Mouse (Mus musculus) C2C12 (cell line): ENCODE measurements at regions not wholly inside any gene's neighbourhood (a gene's known extent, or its start where the extent isn't known, plus 50 kb on each side); places are given as distances from the start of the nearest gene placed in this dataset.

ENCODE experiments used
- H3K27me3 ChIP-seq: one replicate; pipeline ENCODE4 v1.6.1; 2011; ENCODE audit not compliant: control insufficient read depth, insufficient read depth, insufficient read length
- H3K36me3 ChIP-seq: one replicate; pipeline ENCODE4 v1.6.1; 2011; ENCODE audit not compliant: control insufficient read depth, insufficient read depth
- H3K4me3 ChIP-seq: one replicate; pipeline ENCODE4 v1.5.1; 2011; ENCODE audit warnings: mild to moderate bottlenecking, control low read depth; ENCODE audit not compliant: poor library complexity, insufficient read depth, severe bottlenecking
- H3K79me2 ChIP-seq: one replicate; pipeline ENCODE4 v1.6.1; 2011; ENCODE audit not compliant: control insufficient read depth, insufficient read depth
- H3K79me3 ChIP-seq: one replicate; pipeline ENCODE4 v1.6.1; 2011; ENCODE audit warnings: low read depth, control low read depth
- H3ac ChIP-seq: one replicate; pipeline ENCODE3; 2011; ENCODE audit warnings: low read depth; ENCODE audit not compliant: control insufficient read depth, insufficient read length
- CEBPB ChIP-seq: IDR thresholded peaks from one replicate; pipeline ENCODE4 v1.6.1; 2011; ENCODE audit warnings: low read depth, mild to moderate bottlenecking, control low read depth, moderate library complexity
- CTCF ChIP-seq: IDR thresholded peaks from one replicate; pipeline ENCODE4 v1.5.1; 2011; ENCODE audit not compliant: control insufficient read depth, insufficient read depth, insufficient read length
- FOSL1 ChIP-seq: IDR thresholded peaks from one replicate; pipeline ENCODE4 v1.8.0; 2011; ENCODE audit warnings: mild to moderate bottlenecking, low read length; ENCODE audit not compliant: poor library complexity, insufficient read depth, severe bottlenecking
- MAX ChIP-seq: IDR thresholded peaks from one replicate; pipeline ENCODE4 v1.6.1; 2011; ENCODE audit warnings: mild to moderate bottlenecking, control low read depth
- MYOD1 ChIP-seq: IDR thresholded peaks from one replicate; pipeline ENCODE4 v1.6.1; 2011; ENCODE audit warnings: low read depth; ENCODE audit not compliant: control insufficient read depth, insufficient read length
- MYOG ChIP-seq: IDR thresholded peaks from one replicate; pipeline ENCODE4 v1.6.1; 2011; ENCODE audit not compliant: control insufficient read depth, insufficient read length; ENCODE audit errors: extremely low read depth
- USF1 ChIP-seq: IDR thresholded peaks from one replicate; pipeline ENCODE4 v1.6.1; 2011; ENCODE audit warnings: low read depth, mild to moderate bottlenecking, control low read depth, moderate library complexity

DNA sequence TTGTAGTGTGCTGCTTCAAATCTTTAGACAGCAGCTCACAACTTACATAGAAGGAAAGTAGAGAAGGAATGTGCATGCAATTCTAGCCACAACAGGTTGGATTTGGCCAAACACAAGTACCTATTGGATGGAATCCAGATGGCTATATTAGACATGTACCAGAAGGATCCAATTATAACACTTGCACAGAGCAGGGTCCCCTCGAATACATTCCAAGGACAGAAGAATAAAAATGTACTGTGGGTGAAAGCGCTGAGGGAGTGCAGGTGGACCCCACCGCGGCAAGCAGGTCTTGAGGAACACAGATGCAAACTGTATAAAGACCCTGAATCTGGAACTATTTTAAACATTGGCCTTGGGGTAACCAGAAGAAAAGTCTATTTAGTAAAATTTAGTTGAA is 497.8 kb upstream of the Adgrl2 start:
- Histone ChIP-seq H3K79me3 (no peaks in the 10 kb centered on the region), H3ac (no peak overlapping the region), H3K4me3 (no peak overlapping the region)

DNA sequence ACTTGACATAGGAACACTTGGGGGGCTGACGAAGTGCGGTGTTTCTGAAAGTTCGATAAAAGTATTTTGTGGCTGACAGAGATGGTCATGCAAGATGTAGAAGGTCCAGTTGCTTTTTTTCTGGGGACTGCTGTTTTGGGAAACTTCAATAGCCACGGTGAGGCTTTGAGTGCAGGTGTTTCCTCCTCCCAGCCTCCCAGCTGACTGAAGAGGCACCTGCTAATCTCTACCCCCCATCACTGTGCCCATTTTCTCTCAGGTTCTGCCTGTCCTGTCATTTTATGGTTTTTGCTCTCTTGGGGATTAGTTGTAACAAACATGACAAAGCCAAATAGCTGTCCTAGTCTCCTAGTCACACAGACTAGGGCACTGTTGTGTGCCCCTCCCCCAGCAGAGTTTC is 495.1 kb upstream of the Adgrl2 start:
- no peaks in the 10 kb centered on the region for H3K79me3 ChIP-seq
- TF ChIP-seq MYOD1 (no peak), CTCF (no peak), MAX (no peak), CEBPB (no peak), MYOG (no peak), USF1 (no peak), FOSL1 (no peak)
- H3K4me3 ChIP-seq: no peak overlapping the region
- H3K27me3 ChIP-seq: no peaks in the 10 kb centered on the region
- no peaks in the 10 kb centered on the region for H3K36me3 ChIP-seq
- H3K79me2 ChIP-seq: no peaks in the 10 kb centered on the region
- no peak overlapping the region for H3ac ChIP-seq

More for the DNA sequence above, 497.8 kb upstream of the Adgrl2 start:
- TF ChIP-seq MAX: no peak
- Histone ChIP-seq H3K27me3 (no peaks in the 10 kb centered on the region), H3K36me3 (no peaks in the 10 kb centered on the region), H3K79me2 (no peaks in the 10 kb centered on the region)

GRCm38 (mm10) chr3:149484319-149484718 is 494.0 kb upstream of the Adgrl2 start:
- no peaks in the 10 kb centered on the region for H3K27me3 ChIP-seq
- TF ChIP-seq CTCF (no peak), USF1 (no peak), FOSL1 (no peak), MYOD1 (no peak), MYOG (no peak), MAX (no peak), CEBPB (no peak)
- H3ac ChIP-seq: no peak overlapping the region
- no peak overlapping the region for H3K4me3 ChIP-seq
- no peaks in the 10 kb centered on the region for H3K36me3 ChIP-seq
- no peaks in the 10 kb centered on the region for H3K79me3 ChIP-seq
- H3K79me2 ChIP-seq: no peaks in the 10 kb centered on the region

GRCm38 (mm10) chr3:149476151-149476550 is 485.8 kb upstream of the Adgrl2 start:
- Histone ChIP-seq H3K4me3 (no peak overlapping the region), H3K79me3 (no peaks in the 10 kb centered on the region), H3K36me3 (no peaks in the 10 kb centered on the region), H3ac (no peak overlapping the region), H3K27me3 (no peaks in the 10 kb centered on the region), H3K79me2 (no peaks in the 10 kb centered on the region)
- TF ChIP-seq CTCF (no peak), MYOG (no peak), FOSL1 (no peak), USF1 (no peak), CEBPB (no peak), MYOD1 (no peak), MAX (no peak)

DNA sequence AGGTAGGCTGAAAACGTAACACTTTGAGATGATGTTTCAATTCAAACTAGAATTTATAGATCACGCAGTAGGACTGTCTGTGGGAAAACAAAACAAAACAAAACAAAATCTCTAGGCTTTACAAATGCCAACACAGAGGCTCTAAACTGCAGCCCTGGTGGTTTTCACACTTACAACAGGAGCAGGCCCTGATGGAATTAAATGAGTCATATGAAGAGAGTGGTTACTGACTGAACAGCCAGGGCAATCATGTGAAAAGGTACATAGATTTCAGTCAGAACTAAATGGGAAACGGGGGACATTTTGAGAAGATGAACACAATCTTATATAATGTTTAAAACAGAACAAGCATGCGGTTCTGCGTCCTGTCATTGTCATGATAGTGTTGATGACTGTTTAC is 476.6 kb upstream of the Adgrl2 start:
- H3K4me3 ChIP-seq: no peak overlapping the region
- no peaks in the 10 kb centered on the region for H3K79me2 ChIP-seq
- H3ac ChIP-seq: no peak overlapping the region
- H3K27me3 ChIP-seq: no peaks in the 10 kb centered on the region
- no peaks in the 10 kb centered on the region for H3K36me3 ChIP-seq
- TF ChIP-seq MYOD1: no peak
- TF ChIP-seq MAX: no peak
- no peak for TF ChIP-seq MYOG
- no peak for TF ChIP-seq CTCF
- TF ChIP-seq USF1: no peak
- TF ChIP-seq CEBPB: no peak
- TF ChIP-seq FOSL1: no peak
- H3K79me3 ChIP-seq: no peaks in the 10 kb centered on the region

GRCm38 (mm10) chr3:149464603-149465002 is 474.2 kb upstream of the Adgrl2 start:
- Histone ChIP-seq H3K36me3 (no peaks in the 10 kb centered on the region), H3K79me3 (no peaks in the 10 kb centered on the region), H3K27me3 (no peaks in the 10 kb centered on the region), H3ac (no peak overlapping the region), H3K4me3 (no peak overlapping the region), H3K79me2 (no peaks in the 10 kb centered on the region)
- TF ChIP-seq MAX (no peak), MYOD1 (no peak)

GRCm38 (mm10) chr3:149462121-149462541 is 471.8 kb upstream of the Adgrl2 start:
- H3ac ChIP-seq: no peak overlapping the region
- TF ChIP-seq FOSL1 (no peak), CTCF (no peak), CEBPB (no peak), MYOG (no peak), MYOD1 (no peak), USF1 (no peak), MAX (no peak)
- H3K36me3 ChIP-seq: no peaks in the 10 kb centered on the region
- H3K79me3 ChIP-seq: no peaks in the 10 kb centered on the region
- H3K79me2 ChIP-seq: no peaks in the 10 kb centered on the region
- H3K4me3 ChIP-seq: no peak overlapping the region
- H3K27me3 ChIP-seq: no peaks in the 10 kb centered on the region
